Mouse (Mus musculus): Measurements from ENCODE around the gene Zmat5.

- TF ChIP-seq CTCF (IDR thresholded peaks at IDR 0.05; ENCODE audit: low read depth) (no peak), EP300 (IDR thresholded peaks at IDR 0.05; ENCODE audit: low read depth) (no peak)
Measured at GRCm38 (mm10) chr11:4745969-4746368, 41.5 kb downstream of the Zmat5 start.
